Mouse (Mus musculus): Measurements from ENCODE around the gene Arid5b.
A peak's percentile ranks its signal among the peaks of the same experiment; 100 is the strongest.

The Arid5b gene

GRCm38 (mm10) chr10:68079910-68080670 is 198.4 kb downstream of the Arid5b start:
- DNase-seq = no peak

DNA sequence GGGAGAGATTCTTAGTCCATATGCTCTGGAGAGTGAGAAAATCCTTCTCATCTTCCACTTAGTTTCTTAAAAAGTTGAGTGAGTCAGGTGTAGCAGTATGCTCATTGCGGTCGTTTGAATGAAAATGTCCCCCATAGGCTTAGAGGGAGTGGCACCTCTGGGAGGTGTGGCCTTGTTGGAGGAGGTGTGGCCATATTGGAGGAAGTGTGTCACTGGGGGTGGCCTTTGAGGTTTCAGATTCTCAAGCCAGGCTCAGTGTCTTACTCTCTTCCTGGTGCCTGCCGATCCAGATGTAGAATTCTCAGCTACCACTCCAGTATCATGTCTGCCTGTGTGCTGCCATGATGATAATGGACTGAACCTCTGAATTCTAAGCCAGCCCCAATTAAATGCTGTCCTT is 199.8 kb downstream of the Arid5b start:
- DNase-seq = no peak

DNA sequence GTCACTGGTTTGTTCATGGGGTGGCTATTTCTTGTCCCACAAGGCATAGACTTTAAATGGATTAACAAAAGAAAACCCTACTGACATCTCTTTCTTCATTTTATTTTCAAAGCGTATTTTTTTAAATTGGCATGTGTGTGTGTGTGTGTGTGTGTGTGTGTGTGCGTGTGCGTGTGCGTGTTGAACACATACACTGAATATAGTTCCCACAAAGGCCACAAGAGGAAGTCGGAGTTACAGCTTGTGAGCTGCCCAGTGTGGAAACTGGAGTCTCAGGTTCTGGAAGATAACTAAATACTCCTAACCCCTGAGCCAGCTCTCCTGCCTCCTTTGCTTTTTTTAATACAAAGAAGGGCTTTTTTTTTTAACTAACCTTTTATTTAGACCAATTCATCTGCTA is 203.4 kb downstream of the Arid5b start:
- no peak for DNase-seq

- no peak for DNase-seq
Observed at GRCm38 (mm10) chr10:68074291-68074690, 204.2 kb downstream of the Arid5b start.

DNA sequence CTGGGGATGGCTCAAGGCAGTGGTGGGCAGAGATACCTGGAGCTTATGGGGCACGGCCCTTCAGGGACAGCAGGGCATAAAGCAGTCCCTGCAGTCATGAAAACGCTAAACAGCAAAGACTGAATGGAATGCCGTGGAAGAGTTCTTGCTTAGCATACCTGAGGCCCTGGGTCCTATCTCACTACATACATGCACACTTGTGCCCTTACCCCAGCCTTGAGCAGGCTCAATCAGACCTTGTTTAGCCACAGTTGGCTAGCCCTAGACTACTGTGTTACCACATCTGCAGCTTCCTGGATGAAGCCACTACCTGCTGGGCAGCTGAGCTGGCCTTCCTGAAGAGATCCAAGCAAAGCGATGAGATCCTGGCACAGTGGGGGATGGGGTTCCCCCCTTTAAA is 205.9 kb downstream of the Arid5b start:
- no peak for DNase-seq

GRCm38 (mm10) chr10:68071041-68071440 is 207.5 kb downstream of the Arid5b start:
- no peak for DNase-seq

DNA sequence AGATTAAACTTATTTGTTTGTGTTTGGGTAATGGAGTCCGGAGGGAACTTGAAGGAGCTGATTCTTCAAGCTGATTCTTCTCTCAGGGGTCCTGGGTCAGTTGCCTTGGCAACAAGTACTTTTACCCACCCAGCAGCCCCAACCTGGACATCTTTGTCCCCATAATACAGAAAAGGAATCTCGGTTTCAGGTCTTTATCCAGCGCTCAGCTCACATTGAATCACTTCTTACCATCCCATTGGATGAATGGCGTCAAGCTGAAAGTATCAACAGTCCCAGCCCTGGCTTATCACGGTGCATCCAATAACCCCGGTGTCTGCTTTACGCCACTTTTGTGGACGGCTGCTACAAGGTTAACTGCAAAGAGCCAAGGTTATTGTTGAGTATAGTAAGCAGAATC is 210.1 kb downstream of the Arid5b start:
- DNase-seq = no peak

DNA sequence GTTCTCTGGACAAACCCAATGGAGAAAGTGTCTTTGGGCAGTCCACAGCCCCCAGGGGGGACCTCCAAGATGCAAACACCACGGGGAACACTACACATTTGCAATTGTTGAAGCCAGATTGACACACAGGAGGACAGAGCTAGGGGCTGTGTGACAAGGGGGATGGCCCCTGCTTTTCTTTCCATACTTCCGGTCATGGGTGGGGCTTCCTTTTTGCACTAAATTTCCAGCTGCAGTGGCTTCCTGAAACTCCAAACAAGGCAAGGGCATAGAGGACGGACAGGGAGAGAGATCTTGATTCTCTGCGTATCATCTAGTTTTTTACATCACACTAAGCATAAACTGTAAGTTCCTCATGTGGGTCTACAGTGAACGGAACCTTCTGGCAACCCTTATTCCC is 210.6 kb downstream of the Arid5b start:
- DNase-seq = no peak

GRCm38 (mm10) chr10:68066173-68066572 is 212.4 kb downstream of the Arid5b start:
- DNase-seq = no peak

- no peak for DNase-seq
Observed at GRCm38 (mm10) chr10:68064571-68064970, 214.0 kb downstream of the Arid5b start.

DNA sequence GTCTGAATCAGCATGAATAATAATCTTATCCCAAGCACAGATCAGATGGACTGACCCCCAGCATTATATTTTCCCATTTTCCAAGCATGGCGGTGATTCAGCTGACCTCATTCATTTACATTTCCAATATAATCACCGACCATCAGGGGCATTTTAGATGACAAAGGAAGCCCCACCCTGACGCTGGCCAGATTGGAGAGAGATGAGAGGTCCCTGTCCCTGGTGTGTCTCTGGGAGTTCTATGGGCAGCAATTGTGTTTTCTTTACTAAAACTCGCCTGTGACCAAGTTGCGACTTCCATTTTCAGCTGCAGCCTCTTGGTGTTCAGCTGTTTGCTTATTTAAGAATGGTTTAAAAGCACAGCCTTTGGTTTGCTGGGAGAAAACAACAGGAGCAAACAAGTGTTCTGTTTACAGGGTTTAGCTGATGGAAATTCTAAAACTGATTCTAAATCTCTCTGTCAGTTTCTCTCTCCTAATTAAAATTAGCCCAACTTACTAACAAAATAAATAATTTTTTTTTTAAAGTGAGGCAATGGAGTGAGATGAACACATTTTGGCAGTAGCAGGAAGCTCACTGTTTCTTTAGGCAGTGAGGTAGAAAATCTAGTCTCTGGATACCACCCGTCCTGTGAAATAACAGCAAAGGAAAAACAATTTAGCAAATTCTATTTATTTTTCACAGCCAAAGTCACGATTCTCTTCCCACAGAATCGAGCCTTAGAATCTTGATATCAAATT is 214.6 kb downstream of the Arid5b start:
- DNase-seq = peak; percentile 34

GRCm38 (mm10) chr10:68061249-68061615 is 217.3 kb downstream of the Arid5b start:
- DNase-seq = no peak

GRCm38 (mm10) chr10:68060590-68061248 is 217.8 kb downstream of the Arid5b start:
- DNase-seq = peak; percentile 67

DNA sequence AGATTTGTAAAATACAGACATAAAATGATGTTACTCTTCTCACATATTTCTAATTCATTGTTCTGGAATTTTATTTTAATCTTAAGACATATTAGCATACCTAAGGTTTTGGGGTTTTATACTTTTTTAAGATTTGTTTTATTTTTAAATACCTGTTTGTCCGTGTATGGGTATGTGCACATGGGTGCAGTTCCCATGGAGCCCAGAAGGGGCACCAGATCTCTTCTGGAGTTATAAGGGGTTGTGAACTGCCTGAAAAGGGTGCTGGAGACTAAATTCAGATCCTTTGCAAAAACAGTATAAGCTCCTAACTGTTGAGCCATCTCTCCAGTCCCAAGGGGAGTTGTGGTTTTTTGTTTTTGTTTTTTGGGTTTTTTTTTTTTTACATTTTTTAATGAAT is 220.2 kb downstream of the Arid5b start:
- no peak for DNase-seq

GRCm38 (mm10) chr10:68057841-68058240 is 220.7 kb downstream of the Arid5b start:
- DNase-seq = peak; percentile 89

DNA sequence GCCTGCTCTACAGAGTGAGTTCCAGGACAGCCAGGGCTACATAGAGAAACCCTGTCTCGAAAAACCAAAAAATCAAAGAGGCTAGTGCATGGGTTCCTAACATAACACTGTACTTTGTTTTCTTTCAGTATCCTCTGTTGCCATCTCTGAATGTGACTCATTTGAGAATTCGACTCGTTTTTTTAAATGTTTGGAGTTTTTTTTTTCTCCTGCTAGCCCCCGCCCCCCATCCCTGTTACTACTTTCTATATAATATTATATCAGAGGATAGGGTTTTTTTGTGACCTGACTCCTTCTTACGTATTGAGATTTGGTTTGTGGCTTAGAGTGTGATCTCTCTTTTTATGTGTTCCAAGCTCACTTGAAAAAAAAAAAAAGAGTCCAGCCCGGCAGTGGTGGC is 223.8 kb downstream of the Arid5b start:
- DNase-seq = no peak

GRCm38 (mm10) chr10:68054131-68054530 is 224.4 kb downstream of the Arid5b start:
- no peak for DNase-seq

GRCm38 (mm10) chr10:68052307-68052706 is 226.2 kb downstream of the Arid5b start:
- no peak for DNase-seq

DNA sequence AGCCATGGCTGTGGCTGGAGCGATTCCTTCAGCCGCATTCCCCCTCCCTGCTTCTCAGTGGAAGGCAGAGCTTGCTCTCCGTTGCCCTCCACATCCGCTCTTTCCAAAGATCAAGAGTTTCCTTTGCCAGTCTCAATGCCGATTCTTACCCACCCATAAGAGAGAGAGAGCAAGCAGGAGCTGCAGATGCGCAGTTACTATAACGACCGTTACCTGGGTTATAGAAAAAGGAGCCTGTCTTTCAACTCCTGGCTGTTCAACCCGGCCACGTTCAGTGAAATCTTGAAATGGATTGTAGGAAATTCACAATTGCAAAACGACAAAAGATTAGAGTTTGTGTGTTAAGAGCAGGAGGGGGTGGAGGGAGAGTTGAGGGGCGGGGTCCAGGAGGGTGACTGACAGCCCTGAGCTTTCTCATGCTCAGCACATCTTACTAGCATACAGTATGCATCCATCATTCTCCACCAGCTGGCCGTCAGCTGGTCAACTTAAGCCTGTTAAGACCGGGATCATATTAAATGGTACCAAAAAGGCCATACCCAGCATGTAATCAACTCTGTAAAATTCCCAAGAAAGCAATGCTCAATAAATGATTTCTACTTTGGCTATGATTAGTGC is 227.1 kb downstream of the Arid5b start:
- DNase-seq = no peak

DNA sequence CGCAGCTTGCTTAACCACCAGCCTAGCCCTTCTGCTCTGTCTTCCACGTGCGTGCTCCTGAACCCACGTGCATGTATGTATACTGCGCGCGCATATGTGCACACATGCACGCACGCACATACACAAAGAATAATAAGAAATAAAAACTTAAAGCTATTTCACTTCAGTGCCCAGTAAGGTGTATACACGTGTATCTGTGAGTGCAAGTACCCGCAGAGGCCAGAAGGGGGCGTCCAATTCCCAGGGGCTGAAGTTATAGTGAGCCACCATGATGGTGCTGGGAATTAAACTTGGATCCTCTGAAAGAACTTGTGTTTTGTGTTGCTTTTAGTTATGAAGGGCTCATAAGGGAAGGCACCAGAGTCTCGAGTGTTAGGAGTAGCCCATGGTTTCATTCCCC is 227.7 kb downstream of the Arid5b start:
- DNase-seq = no peak

- no peak for DNase-seq
Observed at GRCm38 (mm10) chr10:68048641-68049305, 229.8 kb downstream of the Arid5b start.

- DNase-seq = no peak
Observed at GRCm38 (mm10) chr10:68044864-68045263, 233.7 kb downstream of the Arid5b start.

- no peak for DNase-seq
Observed at GRCm38 (mm10) chr10:68043973-68044372, 234.6 kb downstream of the Arid5b start.
